Mouse (Mus musculus): ENCODE measurements around the gene Arhgap28. TPM values are rescaled to one million over a fixed set of nuclear protein-coding genes. Genes with fewer than 3 reads are reported as not detected.
A peak's percentile ranks its signal among the peaks of the same experiment; 100 is the strongest.

The Arhgap28 gene
- polyA plus RNA-seq, 1 experiment = 0.77 TPM

DNA sequence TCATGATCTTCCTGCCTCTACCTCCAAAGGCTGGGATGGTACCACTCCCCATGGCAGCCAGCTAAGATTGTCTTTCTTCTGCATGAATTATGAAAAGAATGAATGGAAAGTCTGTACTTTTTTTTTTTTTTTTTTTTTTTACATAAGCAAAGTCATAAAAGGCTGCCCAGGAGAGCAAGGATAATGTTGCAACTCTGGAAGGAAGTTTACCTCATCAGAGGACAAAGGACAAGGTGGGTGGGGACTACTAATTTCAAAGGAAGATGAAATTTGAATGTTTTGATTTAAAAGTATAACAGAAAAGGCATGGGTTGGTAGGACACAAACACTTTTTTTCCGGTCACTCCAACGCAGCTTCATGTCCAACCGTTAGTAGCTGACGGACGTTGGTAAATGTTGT is 107.5 kb downstream of the Arhgap28 start:
- no peaks in the 10 kb centered on the region for H3K27me3 ChIP-seq (ENCODE audit: control insufficient read depth, insufficient read depth, low read length)
- no peaks in the 10 kb centered on the region for H3K36me3 ChIP-seq (ENCODE audit: control insufficient read depth, insufficient read depth, low read length)
- no peak overlapping the region for H3K4me3 ChIP-seq (ENCODE audit: control insufficient read depth, insufficient read depth, low read length)
- TF ChIP-seq CTCF (IDR thresholded peaks at IDR 0.05; ENCODE audit: borderline replicate concordance, control insufficient read depth, extremely low read depth, insufficient read depth, low read length, poor library complexity) (no peak), POLR2A (IDR thresholded peaks at IDR 0.05; ENCODE audit: control insufficient read depth, extremely low read depth, insufficient read depth, low read length, poor library complexity) (no peak)
- no peaks in the 10 kb centered on the region for H3K4me1 ChIP-seq (replicated peaks; ENCODE audit: control insufficient read depth, insufficient read depth, low read length)
- 98% methylated on average over 5 of the region's 5 CpGs for WGBS
- no peak overlapping the region for H3K27ac ChIP-seq (ENCODE audit: control insufficient read depth, insufficient read depth, low read length)
- no peak for DNase-seq

DNA sequence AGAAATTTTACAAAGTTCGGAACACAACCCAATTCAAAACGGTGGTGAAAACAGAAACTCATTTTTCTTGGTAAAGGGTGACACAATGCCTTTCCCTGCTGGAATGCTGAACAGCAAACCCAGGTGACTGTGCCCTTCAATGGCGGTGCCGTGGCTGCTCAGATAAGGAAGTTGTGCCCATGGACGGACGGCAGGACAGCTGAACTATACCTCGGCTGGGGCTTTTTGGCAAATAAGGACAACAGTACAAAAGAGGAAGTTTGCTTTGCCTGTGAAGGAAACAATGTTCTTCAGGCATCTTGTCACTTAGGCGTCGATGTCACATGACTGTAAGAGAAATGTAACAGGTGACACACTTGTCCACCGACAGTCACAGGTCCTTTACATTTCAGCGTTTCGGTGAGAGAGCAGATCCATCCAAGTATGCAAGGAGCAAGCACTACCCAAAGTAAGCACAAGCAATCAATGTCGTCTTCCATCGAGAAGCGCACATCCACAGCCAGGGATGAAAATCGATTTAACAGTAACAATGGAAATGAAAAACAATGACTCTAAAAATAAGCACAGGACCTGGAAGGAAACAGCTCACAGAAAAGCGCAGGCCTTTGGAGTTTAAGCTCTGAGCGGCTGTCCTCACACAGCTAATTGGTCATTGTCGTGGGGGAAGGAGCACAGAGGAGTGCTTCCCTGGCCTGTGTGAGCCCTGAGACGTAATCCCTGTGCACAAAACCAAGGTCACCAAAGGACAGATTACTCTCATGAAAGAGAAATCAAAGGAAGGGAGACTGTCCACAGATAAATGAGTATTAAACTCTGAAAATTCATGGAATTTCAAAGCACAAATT is 114.2 kb downstream of the Arhgap28 start:
- no peak overlapping the region for H3K27ac ChIP-seq (ENCODE audit: control insufficient read depth, insufficient read depth, low read length)

DNA sequence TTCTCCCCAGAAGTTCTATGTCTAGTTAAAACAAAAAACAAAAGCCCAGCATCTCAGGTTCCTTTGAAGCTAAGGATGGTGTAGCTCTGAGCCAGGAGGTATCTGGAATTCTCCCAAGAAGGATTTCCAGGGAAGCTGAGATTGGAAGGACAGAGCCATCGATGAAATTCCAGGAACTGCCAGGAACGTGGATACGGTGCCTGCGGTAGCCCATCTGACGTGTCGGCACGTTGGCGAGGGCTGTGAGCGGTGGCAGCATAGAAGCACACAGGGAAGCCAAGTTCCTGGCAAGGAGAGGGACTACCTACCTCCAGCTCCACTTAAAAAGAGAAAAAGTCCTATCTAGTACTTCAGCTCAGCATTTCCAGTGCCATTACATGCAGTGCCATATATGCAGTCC is 115.8 kb downstream of the Arhgap28 start:
- Histone ChIP-seq H3K27ac (ENCODE audit: control insufficient read depth, insufficient read depth, low read length) (no peak overlapping the region), H3K4me1 (replicated peaks; ENCODE audit: control insufficient read depth, insufficient read depth, low read length) (no peaks in the 10 kb centered on the region), H3K27me3 (ENCODE audit: control insufficient read depth, insufficient read depth, low read length) (no peaks in the 10 kb centered on the region), H3K4me3 (ENCODE audit: control insufficient read depth, insufficient read depth, low read length) (no peak overlapping the region), H3K36me3 (ENCODE audit: control insufficient read depth, insufficient read depth, low read length) (no peaks in the 10 kb centered on the region)
- no peak for TF ChIP-seq POLR2A (IDR thresholded peaks at IDR 0.05; ENCODE audit: control insufficient read depth, extremely low read depth, insufficient read depth, low read length, poor library complexity)
- TF ChIP-seq CTCF (IDR thresholded peaks at IDR 0.05; ENCODE audit: borderline replicate concordance, control insufficient read depth, extremely low read depth, insufficient read depth, low read length, poor library complexity) = no peak
- WGBS = 94% methylated on average over 9 of the region's 9 CpGs
- no peak for DNase-seq

More for the DNA sequence above, 114.2 kb downstream of the Arhgap28 start:
- no peaks in the 10 kb centered on the region for H3K27me3 ChIP-seq (ENCODE audit: control insufficient read depth, insufficient read depth, low read length)
- no peaks in the 10 kb centered on the region for H3K36me3 ChIP-seq (ENCODE audit: control insufficient read depth, insufficient read depth, low read length)
- no peak for TF ChIP-seq CTCF (IDR thresholded peaks at IDR 0.05; ENCODE audit: borderline replicate concordance, control insufficient read depth, extremely low read depth, insufficient read depth, low read length, poor library complexity)
- 38% methylated on average over 20 of the region's 20 CpGs for WGBS
- DNase-seq = no peak
- no peaks in the 10 kb centered on the region for H3K4me1 ChIP-seq (replicated peaks; ENCODE audit: control insufficient read depth, insufficient read depth, low read length)
- H3K4me3 ChIP-seq (ENCODE audit: control insufficient read depth, insufficient read depth, low read length) = no peak overlapping the region

DNA sequence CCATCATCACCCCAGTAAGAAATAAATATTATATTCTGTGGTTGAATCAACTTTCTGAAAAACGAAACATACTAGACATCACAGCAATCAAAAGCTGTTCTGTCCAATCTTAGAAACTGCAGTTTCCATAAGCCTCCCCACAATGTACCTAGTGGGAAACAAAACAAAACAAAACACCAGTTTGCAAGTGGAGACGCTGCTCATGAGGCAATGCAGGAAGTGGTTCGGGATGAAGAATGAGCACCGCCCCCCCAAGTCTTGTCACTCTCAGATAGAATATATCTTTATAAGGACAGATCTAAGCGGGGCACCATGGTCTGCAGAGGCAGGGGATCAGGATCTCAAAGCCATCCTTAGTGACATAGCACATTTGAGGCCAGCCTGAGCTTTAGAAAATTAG is 117.6 kb downstream of the Arhgap28 start:
- WGBS = 64% methylated on average over 5 of the region's 5 CpGs
- no peak for TF ChIP-seq POLR2A (IDR thresholded peaks at IDR 0.05; ENCODE audit: control insufficient read depth, extremely low read depth, insufficient read depth, low read length, poor library complexity)
- Histone ChIP-seq H3K4me1 (replicated peaks; ENCODE audit: control insufficient read depth, insufficient read depth, low read length) (no peaks in the 10 kb centered on the region), H3K27me3 (ENCODE audit: control insufficient read depth, insufficient read depth, low read length) (no peaks in the 10 kb centered on the region), H3K4me3 (ENCODE audit: control insufficient read depth, insufficient read depth, low read length) (no peak overlapping the region), H3K36me3 (ENCODE audit: control insufficient read depth, insufficient read depth, low read length) (no peaks in the 10 kb centered on the region), H3K27ac (ENCODE audit: control insufficient read depth, insufficient read depth, low read length) (no peak overlapping the region)
- DNase-seq = no peak

DNA sequence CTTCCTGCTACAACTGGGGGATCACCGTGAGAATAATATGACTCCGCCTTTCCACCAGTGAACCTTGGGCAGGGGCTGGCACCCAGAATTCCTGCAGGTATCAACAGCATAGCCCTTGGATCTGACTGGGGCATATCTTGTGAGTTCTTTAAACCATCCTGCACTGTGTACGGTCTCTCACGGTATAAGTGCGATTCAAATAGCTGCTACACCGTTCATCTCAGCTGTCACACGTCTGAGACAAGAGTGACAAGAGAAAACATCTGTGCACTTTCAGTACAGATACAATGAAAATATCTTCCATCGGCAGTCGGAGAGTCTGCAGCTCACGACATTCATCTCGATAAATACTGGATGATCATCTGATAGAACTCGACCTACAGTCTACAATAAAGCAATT is 126.3 kb downstream of the Arhgap28 start:
- 91% methylated on average over 12 of the region's 12 CpGs for WGBS
- no peak overlapping the region for H3K27ac ChIP-seq (ENCODE audit: control insufficient read depth, insufficient read depth, low read length)
- H3K4me3 ChIP-seq (ENCODE audit: control insufficient read depth, insufficient read depth, low read length) = no peak overlapping the region
- H3K27me3 ChIP-seq (ENCODE audit: control insufficient read depth, insufficient read depth, low read length) = no peaks in the 10 kb centered on the region
- no peaks in the 10 kb centered on the region for H3K36me3 ChIP-seq (ENCODE audit: control insufficient read depth, insufficient read depth, low read length)
- DNase-seq = no peak
- TF ChIP-seq POLR2A (IDR thresholded peaks at IDR 0.05; ENCODE audit: control insufficient read depth, extremely low read depth, insufficient read depth, low read length, poor library complexity) (no peak), CTCF (IDR thresholded peaks at IDR 0.05; ENCODE audit: borderline replicate concordance, control insufficient read depth, extremely low read depth, insufficient read depth, low read length, poor library complexity) (no peak)
- H3K4me1 ChIP-seq (replicated peaks; ENCODE audit: control insufficient read depth, insufficient read depth, low read length) = no peaks in the 10 kb centered on the region

DNA sequence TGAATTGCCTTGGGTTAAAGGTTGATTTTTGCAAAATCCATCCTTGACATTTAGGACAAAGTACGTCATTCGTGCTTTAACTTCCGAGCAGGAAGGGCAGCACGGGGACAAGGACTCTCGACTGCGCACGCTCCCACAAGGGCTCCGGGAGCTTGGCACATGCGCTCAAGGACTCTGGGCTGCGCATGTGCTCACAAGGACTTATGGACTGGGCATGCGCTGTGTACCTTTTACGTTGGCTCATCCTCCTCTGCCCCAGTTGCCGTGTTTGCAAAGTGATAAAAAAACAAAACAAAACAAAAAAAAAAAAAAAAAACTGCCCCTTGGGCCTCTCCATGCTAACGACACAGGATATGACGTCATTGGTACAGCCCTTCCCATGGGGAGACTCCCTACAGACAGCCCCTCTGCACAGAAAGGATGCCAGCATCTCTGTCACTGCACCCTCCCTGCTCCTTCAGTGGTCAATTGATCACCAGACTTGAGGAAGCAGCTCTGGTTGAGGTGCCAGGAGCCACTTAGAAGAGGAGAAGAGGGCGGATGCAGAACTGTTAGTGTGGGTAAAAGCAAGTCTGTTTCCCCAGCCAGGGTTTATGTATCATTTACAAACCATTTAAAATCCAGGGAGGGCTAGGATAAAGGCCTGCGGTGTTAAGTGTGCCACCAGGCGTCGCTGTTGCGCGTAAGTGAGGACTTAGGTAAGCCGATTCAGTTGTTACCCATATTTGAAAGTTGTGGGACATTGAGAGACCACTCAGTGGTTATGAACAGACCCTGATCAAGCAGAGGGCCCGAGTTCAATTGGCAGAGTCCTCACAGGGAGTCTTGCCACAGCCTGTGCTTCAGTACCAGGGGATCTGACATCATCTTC is 134.0 kb downstream of the Arhgap28 start:
- TF ChIP-seq CTCF (IDR thresholded peaks at IDR 0.05; ENCODE audit: borderline replicate concordance, control insufficient read depth, extremely low read depth, insufficient read depth, low read length, poor library complexity) = no peak
- TF ChIP-seq POLR2A (IDR thresholded peaks at IDR 0.05; ENCODE audit: control insufficient read depth, extremely low read depth, insufficient read depth, low read length, poor library complexity) = no peak
- no peak overlapping the region for H3K27ac ChIP-seq (ENCODE audit: control insufficient read depth, insufficient read depth, low read length)
- no peaks in the 10 kb centered on the region for H3K36me3 ChIP-seq (ENCODE audit: control insufficient read depth, insufficient read depth, low read length)
- peak; percentile 13 for DNase-seq
- WGBS = 78% methylated on average over 23 of the region's 23 CpGs
- no peak overlapping the region for H3K4me3 ChIP-seq (ENCODE audit: control insufficient read depth, insufficient read depth, low read length)
- H3K4me1 ChIP-seq (replicated peaks; ENCODE audit: control insufficient read depth, insufficient read depth, low read length) = no peaks in the 10 kb centered on the region
- H3K27me3 ChIP-seq (ENCODE audit: control insufficient read depth, insufficient read depth, low read length) = no peaks in the 10 kb centered on the region

Measured in thymus, adult 2 months (tissue).